Comparison of ENCODE assay signal across 21 mouse cellular contexts in the genomic region with DNA sequence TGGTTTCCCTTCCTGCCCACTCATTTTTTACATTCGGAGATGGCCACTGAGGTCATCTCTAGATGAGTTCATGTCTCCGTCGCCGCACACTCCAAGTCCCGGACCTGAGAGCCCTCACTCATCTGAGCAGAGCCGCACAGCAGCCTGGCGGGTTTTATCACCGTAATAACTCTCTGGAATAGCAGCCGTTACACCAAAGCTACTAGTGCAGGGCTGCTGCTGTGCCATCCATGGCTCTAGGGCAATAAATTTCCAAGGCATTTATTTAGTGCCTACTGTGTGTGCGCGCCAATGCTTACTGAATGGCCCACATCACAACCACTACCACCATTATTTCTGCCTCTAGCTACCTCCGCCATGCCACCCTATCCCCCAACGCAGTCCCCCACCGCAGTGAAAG.
DNase-seq lines count a peak whose midpoint lies in the region; ATAC-seq and TF ChIP-seq lines count a peak whose summit lies in the region.
"Had no signal": no experiment of that assay in that cellular context is flagged by ENCODE, and none has a peak within 500 bp of the region (broad histone marks: within the 10 kb centered on the region; RNA-seq: fewer than 3 reads in every experiment).

No protein-coding gene starts in this region.

- H3K27me3 ChIP-seq in neural tube, embryonic 13.5 days, result 0 out of 2 replicates have a peak, but pooled peaks cover 3% of the 10 kb centered on the region
- H3K27me3 ChIP-seq in testis, adult 2 months (ENCODE audit: control insufficient read depth, insufficient read depth, low read length), result no peaks in the 10 kb centered on the region
- H3K27me3 ChIP-seq in neural tube, embryonic 14.5 days (ENCODE audit: control insufficient read depth, insufficient read depth, low read length), result no peaks in the 10 kb centered on the region
- H3K27me3 ChIP-seq in neural tube, embryonic 15.5 days (replicated peaks), result no peaks in the 10 kb centered on the region; the same call in 1 of the 2 replicates
- H3K27me3 ChIP-seq: Patski had no signal

- H3K9me3 ChIP-seq in neural tube, embryonic 13.5 days, result 0 out of 2 replicates have a peak, but pooled peaks cover under 1% of the 10 kb centered on the region
- no peaks in the 10 kb centered on the region for H3K9me3 ChIP-seq in neural tube, embryonic 14.5 days (ENCODE audit: control insufficient read depth, low read length)
- H3K9me3 ChIP-seq in neural tube, embryonic 15.5 days (replicated peaks), result no peaks in the 10 kb centered on the region

- 0 out of 2 replicates have a peak, but pooled peaks cover 11% of the 10 kb centered on the region for H3K4me1 ChIP-seq in neural tube, embryonic 13.5 days (replicated peaks)
- peaks cover 15% of the 10 kb centered on the region for H3K4me1 ChIP-seq in testis, adult 2 months (ENCODE audit: control insufficient read depth, insufficient read depth, low read length)
- H3K4me1 ChIP-seq in neural tube, embryonic 14.5 days (ENCODE audit: control insufficient read depth, insufficient read depth, low read length), result no peaks in the 10 kb centered on the region
- peaks cover 16% of the 10 kb centered on the region for H3K4me1 ChIP-seq in neural tube, embryonic 15.5 days

- H3K4me3 ChIP-seq in neural tube, embryonic 13.5 days, result no peak overlapping the region
- H3K4me3 ChIP-seq in testis, adult 2 months (ENCODE audit: control insufficient read depth, low read depth, low read length), result peak overlapping the region; percentile 37; the same call in 1 of the 2 replicates
- no peak overlapping the region for H3K4me3 ChIP-seq in neural tube, embryonic 14.5 days (ENCODE audit: low read depth, low read length)
- no peak overlapping the region for H3K4me3 ChIP-seq in neural tube, embryonic 15.5 days (replicated peaks)

- TF ChIP-seq CTCF in testis, adult 2 months (IDR thresholded peaks at IDR 0.05; ENCODE audit: control insufficient read depth, insufficient read depth, insufficient replicate concordance, low read depth, low read length), result no peak

- no peaks in the 10 kb centered on the region for H3K36me3 ChIP-seq in neural tube, embryonic 13.5 days
- H3K36me3 ChIP-seq in testis, adult 2 months (ENCODE audit: control insufficient read depth, insufficient read depth, low read length), result no peaks in the 10 kb centered on the region
- no peaks in the 10 kb centered on the region for H3K36me3 ChIP-seq in neural tube, embryonic 14.5 days (ENCODE audit: control insufficient read depth, insufficient read depth, low read length)
- no peaks in the 10 kb centered on the region for H3K36me3 ChIP-seq in neural tube, embryonic 15.5 days
- H3K36me3 ChIP-seq: G1E had no signal

- no peak overlapping the region for H3K9ac ChIP-seq in neural tube, embryonic 13.5 days
- H3K9ac ChIP-seq in neural tube, embryonic 14.5 days (replicated peaks; ENCODE audit: low read depth, low read length), result no peak overlapping the region
- H3K9ac ChIP-seq in neural tube, embryonic 15.5 days (replicated peaks), result no peak overlapping the region

- 41% methylated on average over 14 of the region's 14 CpGs for WGBS in neural tube, embryonic 13.5 days
- 31% methylated on average over 14 of the region's 14 CpGs for WGBS in neural tube, embryonic 14.5 days
- 37% methylated on average over 14 of the region's 14 CpGs for WGBS in neural tube, embryonic 15.5 days

- no peak for DNase-seq in neural tube, embryonic 10.5 days (ENCODE audit: extremely low spot score, low spot score)
- no peak for DNase-seq in testis, postnatal 10 days (ENCODE audit: low spot score)
- no peak for DNase-seq in thymus, postnatal 10 days (ENCODE audit: low spot score in 2 of 2)
- DNase-seq in thymus, postnatal 25 days, result no peak
- DNase-seq: adrenal gland, adult 2 months; adrenal gland, adult 8-10 months; adrenal gland, postnatal 10 days; adrenal gland, postnatal 14 days; adrenal gland, postnatal 25 days; adrenal gland, postnatal 36 days; B cell, adult 2 months; cerebellum, adult 11 months; cerebellum, adult 11-12 months had no signal

- H3K4me2 ChIP-seq in neural tube, embryonic 13.5 days, result no peak overlapping the region
- H3K4me2 ChIP-seq in neural tube, embryonic 14.5 days (ENCODE audit: low read depth, low read length), result no peak overlapping the region
- no peak overlapping the region for H3K4me2 ChIP-seq in neural tube, embryonic 15.5 days

- peak overlapping the region; percentile 46; the same call in 1 of the 2 replicates for H3K27ac ChIP-seq in neural tube, embryonic 13.5 days (replicated peaks)
- H3K27ac ChIP-seq in testis, adult 2 months (ENCODE audit: control insufficient read depth, insufficient read depth, low read depth, low read length), result no peak overlapping the region
- H3K27ac ChIP-seq in neural tube, embryonic 14.5 days (ENCODE audit: low read depth, low read length), result no peak overlapping the region
- H3K27ac ChIP-seq in neural tube, embryonic 15.5 days (replicated peaks), result no peak overlapping the region

- no peak for TF ChIP-seq POLR2A in testis, adult 2 months (IDR thresholded peaks at IDR 0.05; ENCODE audit: control insufficient read depth, low read depth, low read length)

- peak; percentile 72; the same call in 1 of the 2 replicates for ATAC-seq in neural tube, embryonic 13.5 days (ENCODE audit: low read depth)
- peak; percentile 72; the same call in 1 of the 2 replicates for ATAC-seq in neural tube, embryonic 14.5 days (ENCODE audit: low read depth)
- ATAC-seq in neural tube, embryonic 15.5 days (ENCODE audit: low FRiP score), result peak; percentile 59; the same call in 1 of the 2 replicates
- ATAC-seq: activated CD4-positive, CD25-positive, alpha-beta regulatory T cell, adult 4 months; CD4-positive, CD25-positive, alpha-beta regulatory T cell, adult 4 months; Patski had no signal
